Mouse (Mus musculus): ENCODE measurements around the gene Olfr1250. TPM values are rescaled to one million over a fixed set of nuclear protein-coding genes. Genes with fewer than 3 reads are reported as not detected.
"Not testable (repeated sequence)": the region's sequence is repeated elsewhere in the genome, so short reads cannot be mapped to it uniquely, and the experiment has no call there.

The Olfr1250 gene
- total RNA-seq (2015) (not detected in 2 replicates), total RNA-seq (2017) (not detected in 2 replicates)

DNA sequence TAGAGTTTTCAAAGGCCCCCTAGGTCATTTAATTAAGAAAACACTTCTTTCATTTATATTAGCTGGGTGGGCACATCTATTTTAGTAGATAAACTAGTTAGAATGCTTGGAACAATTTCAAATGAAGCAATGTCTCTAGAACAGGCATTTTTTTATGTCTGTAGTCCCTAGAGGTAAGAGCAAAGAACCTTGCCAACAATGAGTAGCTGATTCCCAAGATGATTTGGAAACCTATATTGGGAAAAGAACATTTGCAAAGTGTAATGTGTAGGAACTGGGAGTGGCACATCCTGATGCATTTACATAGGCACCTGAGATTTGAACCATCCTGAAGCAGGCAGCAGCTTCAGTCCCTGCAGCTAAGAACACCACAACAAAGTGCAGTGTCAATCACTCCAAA is at the start of gene Olfr1250:
Gene Olfr1250 (minus strand): TSS at position 101 of the 400 bp plus-strand sequence.
- ATAC-seq (ENCODE audit: poor library complexity, severe bottlenecking): no peak

DNA sequence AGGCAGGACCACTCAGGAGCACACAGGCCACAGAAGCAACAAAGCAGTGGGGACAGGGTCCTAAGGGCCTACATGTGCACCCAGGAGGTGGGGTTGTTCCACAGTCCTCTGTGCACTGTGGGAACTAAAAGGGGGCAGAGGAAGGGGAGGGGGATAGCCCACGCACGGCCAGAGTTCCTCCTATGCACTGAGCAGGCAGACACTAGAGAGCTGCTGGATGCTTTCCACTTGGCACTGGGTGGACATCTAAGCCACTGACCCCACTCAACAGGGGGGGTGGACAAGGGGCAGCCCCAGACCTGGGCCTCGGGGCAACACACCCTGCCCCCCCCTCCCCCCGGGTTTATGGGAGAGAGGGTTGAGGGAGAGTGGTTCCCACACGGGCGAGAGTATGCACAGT is 30.7 kb upstream of the Olfr1250 start:
- no peak for ATAC-seq (ENCODE audit: poor library complexity, severe bottlenecking)

DNA sequence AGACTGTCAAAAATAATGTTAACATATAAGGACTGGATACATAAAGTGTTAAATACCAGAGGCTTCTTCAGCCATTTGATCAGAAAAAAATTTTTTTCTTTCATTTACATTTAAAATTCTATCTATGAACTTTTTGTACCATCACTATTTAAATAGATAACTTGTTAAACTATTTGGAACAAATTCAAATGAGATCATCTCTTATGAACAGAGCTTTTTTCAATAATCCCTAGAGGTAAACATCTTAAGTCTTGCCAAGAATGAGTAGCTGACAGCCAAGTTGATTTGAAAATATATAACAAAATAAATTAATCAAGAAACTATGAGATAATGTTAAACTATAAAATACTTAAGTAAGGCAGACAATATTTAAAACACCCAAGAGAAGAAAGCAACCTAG is 10.6 kb upstream of the Olfr1250 start, which contains the start of gene Olfr1251:
Gene Olfr1251 (minus strand): TSS at position 101 of the 400 bp plus-strand sequence.
- no peak for ATAC-seq (ENCODE audit: poor library complexity, severe bottlenecking)

DNA sequence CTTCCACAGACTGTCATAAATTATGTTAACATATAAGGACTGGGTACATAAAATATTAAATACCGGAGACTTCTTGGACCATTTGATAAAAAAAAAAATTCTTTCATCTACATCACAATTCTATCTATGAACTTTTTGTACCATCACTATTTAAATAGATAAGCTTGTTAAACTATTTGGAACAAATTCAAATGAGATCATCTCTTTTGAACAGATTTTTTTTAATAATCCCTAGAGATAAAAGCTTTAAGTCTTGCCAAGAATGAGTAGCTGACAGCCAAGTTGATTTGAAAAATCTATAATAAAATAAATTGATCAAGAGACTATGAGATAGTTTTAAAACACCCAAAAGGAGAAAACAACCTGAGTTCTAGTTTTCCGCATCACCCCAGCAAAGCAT is 26.4 kb downstream of the Olfr1250 start, which contains the start of gene Olfr1249:
Gene Olfr1249 (minus strand): TSS at position 101 of the 400 bp plus-strand sequence.
- ATAC-seq (ENCODE audit: poor library complexity, severe bottlenecking): no peak

DNA sequence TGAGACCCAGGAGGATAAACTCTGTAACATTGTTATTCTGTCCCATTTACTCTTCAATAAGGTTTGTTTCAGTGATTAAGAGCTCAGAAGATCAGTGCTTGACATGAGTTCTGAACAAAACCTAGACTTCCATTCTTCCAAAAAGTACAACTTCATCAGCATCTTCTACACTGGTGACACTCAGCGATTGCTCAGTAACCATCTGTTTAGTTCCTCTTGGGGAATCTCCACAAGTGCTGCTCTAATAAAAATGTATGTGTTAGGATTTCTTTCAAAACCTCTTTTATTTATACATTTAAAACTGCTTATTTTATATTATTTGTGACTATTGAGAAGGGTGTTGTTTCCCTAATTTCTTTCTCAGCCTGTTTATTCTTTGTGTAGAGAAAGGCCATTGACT is 43.1 kb downstream of the Olfr1250 start, which contains the start of gene Olfr1248:
Gene Olfr1248 (minus strand): TSS at position 101 of the 400 bp plus-strand sequence.
- not testable (repeated sequence) for ATAC-seq (ENCODE audit: poor library complexity, severe bottlenecking)

DNA sequence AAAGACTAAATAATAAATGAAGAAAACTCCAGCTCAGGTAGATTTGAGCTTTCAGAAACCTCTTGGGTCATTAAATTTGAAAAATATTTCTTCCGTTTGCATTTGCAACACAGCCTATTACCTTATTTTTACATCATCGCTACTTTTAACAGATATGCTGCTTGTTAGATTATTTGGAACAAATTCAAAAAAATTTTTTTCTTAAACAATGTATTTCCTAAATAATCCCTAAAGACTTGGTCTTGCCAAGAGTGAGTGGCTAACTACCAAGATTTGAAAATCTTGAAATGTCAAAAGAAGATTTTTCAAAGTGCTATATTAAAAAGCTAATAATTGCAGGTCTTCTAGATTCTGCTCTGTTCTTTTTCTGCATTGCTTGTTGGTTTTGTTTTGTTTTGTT is 47.2 kb downstream of the Olfr1250 start, which contains the start of gene Olfr1247:
Gene Olfr1247 (minus strand): TSS at position 101 of the 400 bp plus-strand sequence.
- no peak for ATAC-seq (ENCODE audit: poor library complexity, severe bottlenecking)

Other genes starting within 250 kb of the Olfr1250 start
- not detected in 2 replicates for gene Olfr1239, start 241.1 kb downstream of the Olfr1250 start, total RNA-seq (2015)
- not detected in 2 replicates for gene Olfr1239, start 241.1 kb downstream of the Olfr1250 start, total RNA-seq (2017)
- gene Olfr1240, start 218.5 kb downstream of the Olfr1250 start, total RNA-seq (2015): not detected in 2 replicates
- not detected in 2 replicates for gene Olfr1240, start 218.5 kb downstream of the Olfr1250 start, total RNA-seq (2017)
- gene Olfr1241, start 174.3 kb downstream of the Olfr1250 start, total RNA-seq (2015): not detected in 2 replicates
- gene Olfr1241, start 174.3 kb downstream of the Olfr1250 start, total RNA-seq (2017): not detected in 2 replicates
- gene Olfr1242, start 163.1 kb downstream of the Olfr1250 start, total RNA-seq (2015): not detected in 2 replicates
- gene Olfr1242, start 163.1 kb downstream of the Olfr1250 start, total RNA-seq (2017): not detected in 2 replicates
- not detected in 2 replicates for gene Olfr1243, start 130.0 kb downstream of the Olfr1250 start, total RNA-seq (2015)
- not detected in 2 replicates for gene Olfr1243, start 130.0 kb downstream of the Olfr1250 start, total RNA-seq (2017)
- not detected in 2 replicates for gene Olfr1245, start 83.0 kb downstream of the Olfr1250 start, total RNA-seq (2015)
- not detected in 2 replicates for gene Olfr1245, start 83.0 kb downstream of the Olfr1250 start, total RNA-seq (2017)
- gene Olfr1246, start 68.3 kb downstream of the Olfr1250 start, total RNA-seq (2015): not detected in 2 replicates
- gene Olfr1246, start 68.3 kb downstream of the Olfr1250 start, total RNA-seq (2017): not detected in 2 replicates
- gene Olfr1247, start 47.3 kb downstream of the Olfr1250 start, total RNA-seq (2015): not detected in 2 replicates
- gene Olfr1247, start 47.3 kb downstream of the Olfr1250 start, total RNA-seq (2017): not detected in 2 replicates
- not detected in 2 replicates for gene Olfr1248, start 43.2 kb downstream of the Olfr1250 start, total RNA-seq (2015)
- not detected in 2 replicates for gene Olfr1248, start 43.2 kb downstream of the Olfr1250 start, total RNA-seq (2017)
- gene Olfr1249, start 26.5 kb downstream of the Olfr1250 start, total RNA-seq (2015): not detected in 2 replicates
- gene Olfr1249, start 26.5 kb downstream of the Olfr1250 start, total RNA-seq (2017): not detected in 2 replicates
- not detected in 2 replicates for gene Olfr1251, start 10.5 kb upstream of the Olfr1250 start, total RNA-seq (2015)
- gene Olfr1251, start 10.5 kb upstream of the Olfr1250 start, total RNA-seq (2017): not detected in 2 replicates
- gene Olfr1252, start 63.5 kb upstream of the Olfr1250 start, total RNA-seq (2015): not detected in 2 replicates
- gene Olfr1252, start 63.5 kb upstream of the Olfr1250 start, total RNA-seq (2017): not detected in 2 replicates
- gene Olfr1253, start 95.6 kb upstream of the Olfr1250 start, total RNA-seq (2015): not detected in 2 replicates
- gene Olfr1253, start 95.6 kb upstream of the Olfr1250 start, total RNA-seq (2017): not detected in 2 replicates
- not detected in 2 replicates for gene Olfr1254, start 132.2 kb upstream of the Olfr1250 start, total RNA-seq (2015)
- gene Olfr1254, start 132.2 kb upstream of the Olfr1250 start, total RNA-seq (2017): not detected in 2 replicates
- not detected in 2 replicates for gene Olfr1255, start 150.6 kb upstream of the Olfr1250 start, total RNA-seq (2015)
- gene Olfr1255, start 150.6 kb upstream of the Olfr1250 start, total RNA-seq (2017): not detected in 2 replicates
- not detected in 2 replicates for gene Olfr1256, start 180.1 kb upstream of the Olfr1250 start, total RNA-seq (2015)
- not detected in 2 replicates for gene Olfr1256, start 180.1 kb upstream of the Olfr1250 start, total RNA-seq (2017)
- gene Olfr48, start 186.7 kb upstream of the Olfr1250 start, total RNA-seq (2015): not detected in 2 replicates
- not detected in 2 replicates for gene Olfr48, start 186.7 kb upstream of the Olfr1250 start, total RNA-seq (2017)
- gene Olfr1257, start 217.0 kb upstream of the Olfr1250 start, total RNA-seq (2015): not detected in 2 replicates
- not detected in 2 replicates for gene Olfr1257, start 217.0 kb upstream of the Olfr1250 start, total RNA-seq (2017)

Measured in megakaryocyte, adult 5-6 weeks (primary cell).